Mouse (Mus musculus) adrenal gland, postnatal 14 days (tissue): ENCODE data around the gene Lrig2. TPM values are rescaled to one million over a fixed set of nuclear protein-coding genes. Genes with fewer than 3 reads are reported as not detected.

Experiments
- DNase-seq: peaks from one replicate; pipeline ENCODE4 v3.0.0; 2021; ENCODE audit warnings: mixed read lengths
- total RNA-seq: library from RNA; stranded (reverse); gene quantifications from 2 replicates; pipeline ENCODE4 v1.2.3, GENCODE M21; 2021

Lrig2 gene
- total RNA-seq, 1 experiment from 2014 or later, result 17.4 TPM

GRCm38 (mm10) chr3:104361814-104362213, 149.9 kb downstream of the Lrig2 start:
- DNase-seq, result no peak

GRCm38 (mm10) chr3:104360325-104360724, 151.4 kb downstream of the Lrig2 start:
- peak; percentile 78 for DNase-seq

- no peak for DNase-seq
Observed at GRCm38 (mm10) chr3:104359225-104360135, 152.2 kb downstream of the Lrig2 start.

- DNase-seq, result no peak
Observed at GRCm38 (mm10) chr3:104358747-104359146, 153.0 kb downstream of the Lrig2 start.

GRCm38 (mm10) chr3:104356106-104356505, 155.6 kb downstream of the Lrig2 start:
- no peak for DNase-seq

- no peak for DNase-seq
Observed at GRCm38 (mm10) chr3:104353884-104354283, 157.8 kb downstream of the Lrig2 start.

GRCm38 (mm10) chr3:104352358-104353060, 159.2 kb downstream of the Lrig2 start:
- peak; percentile 30 for DNase-seq

- DNase-seq, result no peak
Observed at GRCm38 (mm10) chr3:104350253-104350945, 161.3 kb downstream of the Lrig2 start.

GRCm38 (mm10) chr3:104349847-104350228, 161.9 kb downstream of the Lrig2 start:
- DNase-seq, result no peak

GRCm38 (mm10) chr3:104349203-104349846, 162.4 kb downstream of the Lrig2 start:
- no peak for DNase-seq

Other genes with a start within 250 kb of the Lrig2 start
- gene Slc16a1, start 126.8 kb upstream of the Lrig2 start, total RNA-seq, result 77.1 and 104 TPM in 2 replicates